8 mouse cellular contexts compared by ENCODE assay signal in genomic region chr10:42247125-42247816, GRCm38 (mm10). TPM values are rescaled to one million over a fixed set of nuclear protein-coding genes. Genes with fewer than 3 reads are reported as not detected.
DNase-seq lines count a peak whose midpoint lies in the region; ATAC-seq and TF ChIP-seq lines count a peak whose summit lies in the region.

No protein-coding gene starts in this region.

- WGBS in kidney, adult 2 months = 35% methylated on average over 11 of the region's 11 CpGs
- 58% methylated on average over 11 of the region's 11 CpGs for WGBS in kidney, embryonic 14.5 days
- 21% methylated on average over 11 of the region's 11 CpGs for WGBS in heart, postnatal 0 days
- 35% methylated on average over 11 of the region's 11 CpGs for WGBS in liver, postnatal 0 days (ENCODE audit: insufficient replicate concordance)
- 80% methylated on average over 11 of the region's 11 CpGs for WGBS in neural tube, embryonic 15.5 days

- ATAC-seq in kidney, embryonic 14.5 days (ENCODE audit: low FRiP score, low TSS enrichment) = no peak
- ATAC-seq in common myeloid progenitor, adult 5-6 weeks (replicated peaks; ENCODE audit: low read depth, poor library complexity, severe bottlenecking) = peak; percentile 31; the same call in 1 of the 2 replicates
- ATAC-seq in heart, postnatal 0 days (ENCODE audit: insufficient read depth, low read depth) = peak; percentile 19; the same call in 1 of the 2 replicates
- ATAC-seq in liver, postnatal 0 days = peak; percentile 70
- no peak for ATAC-seq in neural tube, embryonic 15.5 days (ENCODE audit: low FRiP score)

- DNase-seq in kidney, adult 2 months = peak; percentile 68
- DNase-seq in heart, postnatal 0 days (ENCODE audit: low spot score) = peak; percentile 69
- DNase-seq in liver, postnatal 0 days = peak; percentile 48
- no peak for DNase-seq in cerebellum, adult 9-11 months
- DNase-seq in left cerebral cortex, adult 9 months (ENCODE audit: low spot score in 2 of 2) = no peak

- H3K9me3 ChIP-seq in kidney, embryonic 14.5 days (ENCODE audit: control insufficient read depth, low read length) = no peaks in the 10 kb centered on the region
- no peaks in the 10 kb centered on the region for H3K9me3 ChIP-seq in heart, postnatal 0 days (replicated peaks; ENCODE audit: control insufficient read depth, low read length)
- no peaks in the 10 kb centered on the region for H3K9me3 ChIP-seq in liver, postnatal 0 days (ENCODE audit: low read length)
- H3K9me3 ChIP-seq in neural tube, embryonic 15.5 days (replicated peaks) = no peaks in the 10 kb centered on the region

- no peaks in the 10 kb centered on the region for H3K36me3 ChIP-seq in kidney, adult 2 months (ENCODE audit: control insufficient read depth, insufficient read depth, low read length)
- H3K36me3 ChIP-seq in kidney, embryonic 14.5 days (ENCODE audit: control insufficient read depth, insufficient read depth, low read length) = no peaks in the 10 kb centered on the region
- H3K36me3 ChIP-seq in heart, postnatal 0 days (replicated peaks; ENCODE audit: control insufficient read depth, insufficient read depth, low read length) = no peaks in the 10 kb centered on the region
- no peaks in the 10 kb centered on the region; the same call in none of the 2 replicates for H3K36me3 ChIP-seq in liver, postnatal 0 days (replicated peaks; ENCODE audit: insufficient read depth, low read length)
- no peaks in the 10 kb centered on the region for H3K36me3 ChIP-seq in neural tube, embryonic 15.5 days

- no peak for TF ChIP-seq CTCF in kidney, adult 2 months (conservative IDR thresholded peaks at IDR 0.05; ENCODE audit: insufficient read depth, insufficient read length, low read depth, low read length)
- no peak for TF ChIP-seq CTCF in heart, postnatal 0 days (IDR thresholded peaks at IDR 0.05; ENCODE audit: low read depth)
- no peak for TF ChIP-seq CTCF in liver, postnatal 0 days (IDR thresholded peaks at IDR 0.05; ENCODE audit: low read depth)

- H3K4me3 ChIP-seq in kidney, adult 2 months (ENCODE audit: insufficient read depth, low read depth, low read length) = no peak overlapping the region
- no peak overlapping the region for H3K4me3 ChIP-seq in kidney, embryonic 14.5 days (ENCODE audit: low read length)
- no peak overlapping the region for H3K4me3 ChIP-seq in heart, postnatal 0 days (ENCODE audit: low read depth, low read length)
- H3K4me3 ChIP-seq in liver, postnatal 0 days (ENCODE audit: low read depth, low read length) = peak overlapping the region; percentile 21
- H3K4me3 ChIP-seq in neural tube, embryonic 15.5 days (replicated peaks) = no peak overlapping the region

- H3K4me2 ChIP-seq in kidney, embryonic 14.5 days (replicated peaks; ENCODE audit: low read depth, low read length) = no peak overlapping the region
- H3K4me2 ChIP-seq in heart, postnatal 0 days (ENCODE audit: low read depth, low read length) = peak overlapping the region; percentile 35
- H3K4me2 ChIP-seq in liver, postnatal 0 days (ENCODE audit: low read depth, low read length) = peak overlapping the region; percentile 63
- H3K4me2 ChIP-seq in neural tube, embryonic 15.5 days = no peak overlapping the region

- no peak for TF ChIP-seq EP300 in heart, postnatal 0 days (IDR thresholded peaks at IDR 0.05; ENCODE audit: low read depth)
- TF ChIP-seq EP300 in liver, postnatal 0 days (IDR thresholded peaks at IDR 0.05; ENCODE audit: low read depth) = peak; percentile 87

- peaks cover 63% of the 10 kb centered on the region for H3K4me1 ChIP-seq in kidney, adult 2 months (ENCODE audit: control insufficient read depth, insufficient read depth, low read length)
- peaks cover 17% of the 10 kb centered on the region for H3K4me1 ChIP-seq in kidney, embryonic 14.5 days (ENCODE audit: control insufficient read depth, insufficient read depth, low read length)
- H3K4me1 ChIP-seq in heart, postnatal 0 days (ENCODE audit: control insufficient read depth, insufficient read depth) = peaks cover 81% of the 10 kb centered on the region
- H3K4me1 ChIP-seq in liver, postnatal 0 days (ENCODE audit: insufficient read depth) = peaks cover 89% of the 10 kb centered on the region
- peaks cover 40% of the 10 kb centered on the region for H3K4me1 ChIP-seq in neural tube, embryonic 15.5 days

- H3K27me3 ChIP-seq in kidney, adult 2 months (replicated peaks; ENCODE audit: control insufficient read depth, insufficient read depth, low read length) = no peaks in the 10 kb centered on the region
- H3K27me3 ChIP-seq in kidney, embryonic 14.5 days (ENCODE audit: control insufficient read depth, insufficient read depth, low read length) = no peaks in the 10 kb centered on the region
- no peaks in the 10 kb centered on the region for H3K27me3 ChIP-seq in heart, postnatal 0 days (ENCODE audit: control insufficient read depth, insufficient read depth, low read length)
- no peaks in the 10 kb centered on the region for H3K27me3 ChIP-seq in liver, postnatal 0 days (ENCODE audit: insufficient read depth, low read length)
- no peaks in the 10 kb centered on the region for H3K27me3 ChIP-seq in neural tube, embryonic 15.5 days (replicated peaks)

- TF ChIP-seq POLR2A in kidney, adult 2 months (IDR thresholded peaks at IDR 0.05; ENCODE audit: low read depth, low read length) = no peak

- peak overlapping the region; percentile 75 for H3K27ac ChIP-seq in kidney, adult 2 months (ENCODE audit: insufficient read depth, low read depth, low read length)
- no peak overlapping the region for H3K27ac ChIP-seq in kidney, embryonic 14.5 days (ENCODE audit: low read depth, low read length)
- peak overlapping the region; percentile 91 for H3K27ac ChIP-seq in heart, postnatal 0 days (ENCODE audit: low read depth)
- H3K27ac ChIP-seq in liver, postnatal 0 days (ENCODE audit: low read depth) = peak overlapping the region; percentile 85
- H3K27ac ChIP-seq in neural tube, embryonic 15.5 days (replicated peaks) = no peak overlapping the region

- no peak overlapping the region for H3K9ac ChIP-seq in kidney, embryonic 14.5 days (ENCODE audit: low read depth, low read length)
- 0 out of 2 replicates have a peak overlapping the region, but pooled peaks have one; percentile 20 for H3K9ac ChIP-seq in heart, postnatal 0 days (replicated peaks; ENCODE audit: low read depth, low read length)
- H3K9ac ChIP-seq in liver, postnatal 0 days (replicated peaks) = peak overlapping the region; percentile 47
- H3K9ac ChIP-seq in neural tube, embryonic 15.5 days (replicated peaks) = no peak overlapping the region

RNA-seq across cellular contexts. Expression of gene Foxo3, which starts 29.3 kb away (rescaled TPM):
- polyA plus RNA-seq in kidney, adult 2 months (2012; rRNA removed) = 29.2 and 35.5 TPM in 2 replicates
- polyA plus RNA-seq in kidney, embryonic 14.5 days (2014; fragmentation: Nextera tagmentation; extraction: Ambion mirVana) = 8.2 and 10.2 TPM in 2 replicates
- total RNA-seq in common myeloid progenitor, adult 5-6 weeks (2017) = 46.1 and 57.6 TPM in 2 replicates
- total RNA-seq in heart, postnatal 0 days (2014; rRNA removed; ENCODE audit: low replicate concordance) = 51.9 and 70.8 TPM in 2 replicates
- polyA plus RNA-seq in heart, postnatal 0 days (2015; fragmentation: Nextera tagmentation; extraction: Ambion mirVana) = 5.4 and 6.5 TPM in 2 replicates
- 8.4 and 9.4 TPM in 2 replicates for polyA plus RNA-seq in liver, postnatal 0 days (2015; fragmentation: Nextera tagmentation; extraction: Ambion mirVana)
- polyA plus RNA-seq in neural tube, embryonic 15.5 days (2015; fragmentation: Nextera tagmentation; extraction: Ambion mirVana) = 4.6 and 6.2 TPM in 2 replicates

Comparison
In these comparisons a context has a peak if more than half of its experiments do, and no peak if none do; other contexts are left out.
1. H3K27ac ChIP-seq: peak in kidney, adult 2 months (single experiment), heart, postnatal 0 days (single experiment) and liver, postnatal 0 days (single experiment); none in kidney, embryonic 14.5 days (single experiment) and neural tube, embryonic 15.5 days (single experiment).
2. DNase-seq: peak in kidney, adult 2 months (single experiment), heart, postnatal 0 days (single experiment) and liver, postnatal 0 days (single experiment); none in cerebellum, adult 9-11 months (single experiment) and left cerebral cortex, adult 9 months (0 of 2).
3. ATAC-seq: peak in common myeloid progenitor, adult 5-6 weeks (single experiment), heart, postnatal 0 days (single experiment) and liver, postnatal 0 days (single experiment); none in kidney, embryonic 14.5 days (single experiment) and neural tube, embryonic 15.5 days (single experiment).
4. H3K4me2 ChIP-seq: peak in heart, postnatal 0 days (single experiment) and liver, postnatal 0 days (single experiment); none in kidney, embryonic 14.5 days (single experiment) and neural tube, embryonic 15.5 days (single experiment).
5. H3K9ac ChIP-seq: peak in heart, postnatal 0 days (single experiment) and liver, postnatal 0 days (single experiment); none in kidney, embryonic 14.5 days (single experiment) and neural tube, embryonic 15.5 days (single experiment).